Mouse (Mus musculus) heart, postnatal 36 days (tissue): ENCODE results near the gene Acsf3. TPM values are rescaled to one million over a fixed set of nuclear protein-coding genes. Genes with fewer than 3 reads are reported as not detected.
A peak's percentile ranks its signal among the peaks of the same experiment; 100 is the strongest.

Source experiments
- DNase-seq, 2 experiments: peaks; one replicate each; pipeline ENCODE4 v3.0.0; 2021 to 2022
- intact Hi-C: fragments of 180-260 bp; cut with DNase I; formaldehyde crosslinking; loops from one replicate; pipeline ENCODE4 v1.15.1; 2025
- total RNA-seq, 2 experiments: library from RNA; stranded (reverse); gene quantifications; 2 replicates each; pipeline ENCODE4 v1.2.3; 2021

Acsf3 gene
- total RNA-seq, 2 experiments from 2014 or later: 28.3 to 30.6 TPM

GRCm38 (mm10) chr8:122806956-122807538 lies 31.8 kb downstream of the Acsf3 start:
- no peak for DNase-seq
- intact Hi-C loops: no loop called here

DNA sequence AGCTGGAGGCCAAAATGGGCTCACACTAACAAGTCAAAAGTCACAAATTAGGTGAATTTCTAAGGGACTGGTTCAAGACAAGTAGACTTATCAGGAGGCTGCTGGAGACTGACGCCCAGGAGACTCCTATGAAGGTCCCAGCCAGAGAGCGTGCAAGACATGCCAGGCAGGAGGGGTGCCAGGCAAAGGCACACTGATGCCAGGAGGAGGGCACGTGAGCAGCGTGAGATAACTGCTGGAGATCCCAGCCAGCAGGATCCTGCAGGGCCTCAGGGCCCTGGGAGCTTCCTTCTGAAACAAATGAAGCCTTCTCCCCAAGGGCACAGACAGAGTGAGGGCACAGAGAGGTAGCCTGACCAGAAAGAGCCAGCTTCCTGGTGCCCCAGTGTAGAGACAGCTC lies 32.6 kb downstream of the Acsf3 start:
- intact Hi-C loops: no loop called here
- DNase-seq: peak; percentile 43 to 52

GRCm38 (mm10) chr8:122810376-122810775 lies 35.1 kb downstream of the Acsf3 start:
- intact Hi-C loops: no loop called here
- DNase-seq: no peak

GRCm38 (mm10) chr8:122811870-122812494 lies 36.7 kb downstream of the Acsf3 start:
- intact Hi-C loops: no loop called here

GRCm38 (mm10) chr8:122812610-122813250 lies 37.4 kb downstream of the Acsf3 start:
- peak in 1 of 2 experiments; percentile 18 for DNase-seq
- intact Hi-C loops: no loop called here

More at GRCm38 (mm10) chr8:122811870-122812494, 36.7 kb downstream of the Acsf3 start:
- no peak for DNase-seq

GRCm38 (mm10) chr8:122814608-122815007 lies 39.3 kb downstream of the Acsf3 start:
- intact Hi-C loops: no loop called here
- DNase-seq: no peak

- intact Hi-C loops: no loop called here
- no peak for DNase-seq
These were observed 41.7 kb downstream of the Acsf3 start for GRCm38 (mm10) chr8:122816965-122817364.

DNA sequence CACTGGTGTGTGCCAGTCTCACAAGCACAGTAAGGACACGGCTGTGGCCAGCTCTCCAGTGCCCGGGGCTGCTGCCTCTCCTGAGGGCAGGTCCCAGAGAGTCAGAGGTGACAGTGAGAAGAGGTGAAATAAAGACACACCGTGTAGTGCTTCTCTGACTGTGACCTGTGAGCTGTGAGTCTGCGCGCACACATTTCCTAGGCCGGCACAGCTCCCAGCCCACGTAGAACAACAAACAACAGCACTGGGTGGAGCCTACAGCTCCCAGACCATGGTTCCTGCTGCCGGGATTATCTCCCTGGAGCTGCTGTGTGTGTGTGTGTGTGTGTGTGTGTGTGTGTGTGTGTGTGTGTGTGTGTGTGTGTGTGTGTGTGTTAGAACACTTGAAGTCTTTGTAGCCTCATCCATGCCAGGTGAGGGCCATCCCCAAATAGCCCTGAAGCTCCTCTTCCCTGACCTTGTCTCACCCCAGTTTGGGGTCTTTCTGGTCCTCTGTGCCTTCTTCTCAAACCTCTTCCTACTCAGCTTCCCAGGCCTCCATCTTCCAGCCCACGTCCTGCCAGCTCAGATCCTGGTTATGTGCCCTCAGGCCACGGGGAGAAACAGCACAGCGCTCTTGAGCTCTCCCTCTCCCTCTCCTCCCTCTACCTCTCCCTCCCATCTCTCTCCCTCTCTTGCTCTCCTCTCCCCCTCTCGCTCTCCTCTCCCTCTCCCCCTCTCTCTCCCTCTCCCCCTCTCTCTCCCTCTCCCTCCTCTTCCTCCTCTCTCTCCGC lies 42.6 kb downstream of the Acsf3 start:
- no peak for DNase-seq
- intact Hi-C loops: no loop called here

DNA sequence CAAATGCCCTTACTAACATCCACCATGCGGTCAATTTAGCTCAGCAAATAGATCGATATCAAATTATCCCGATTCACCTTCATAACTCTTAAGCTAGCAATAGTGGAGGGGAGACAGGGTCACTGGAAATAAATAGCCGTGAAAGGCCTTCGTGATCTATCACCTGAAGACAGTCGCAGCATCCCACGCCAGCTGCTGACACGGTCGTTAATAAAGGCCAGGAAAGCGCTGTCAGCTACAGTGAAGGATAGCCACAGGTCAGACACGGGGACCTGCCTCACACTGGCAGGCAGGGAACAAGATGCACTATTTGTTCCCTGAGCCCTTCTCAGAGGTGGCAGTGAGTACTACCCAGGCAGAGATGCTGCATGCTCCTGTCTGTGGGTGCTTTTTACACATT lies 44.5 kb downstream of the Acsf3 start:
- DNase-seq: no peak
- intact Hi-C loops: no loop called here

DNA sequence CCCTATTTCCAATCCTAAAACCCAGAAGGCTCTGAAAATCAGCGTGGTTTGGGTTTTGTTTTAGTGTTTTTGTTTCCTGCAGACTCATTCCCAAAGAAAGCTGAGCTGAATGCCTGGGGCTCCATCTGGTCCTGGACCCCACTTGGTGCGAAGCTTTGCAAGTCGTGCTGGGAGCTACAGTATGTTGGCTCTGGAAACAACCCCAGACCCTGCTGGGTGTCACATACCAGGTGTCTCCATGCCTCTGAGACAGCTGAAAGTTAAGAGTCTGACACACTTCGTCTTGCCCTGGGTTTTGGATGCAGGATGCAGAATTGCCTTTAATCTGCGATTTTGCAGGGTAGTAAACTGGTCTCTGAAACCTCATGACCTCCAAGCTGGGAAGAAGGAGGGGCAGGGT lies 49.3 kb downstream of the Acsf3 start:
- no peak for DNase-seq
- intact Hi-C loops: no loop called here

DNA sequence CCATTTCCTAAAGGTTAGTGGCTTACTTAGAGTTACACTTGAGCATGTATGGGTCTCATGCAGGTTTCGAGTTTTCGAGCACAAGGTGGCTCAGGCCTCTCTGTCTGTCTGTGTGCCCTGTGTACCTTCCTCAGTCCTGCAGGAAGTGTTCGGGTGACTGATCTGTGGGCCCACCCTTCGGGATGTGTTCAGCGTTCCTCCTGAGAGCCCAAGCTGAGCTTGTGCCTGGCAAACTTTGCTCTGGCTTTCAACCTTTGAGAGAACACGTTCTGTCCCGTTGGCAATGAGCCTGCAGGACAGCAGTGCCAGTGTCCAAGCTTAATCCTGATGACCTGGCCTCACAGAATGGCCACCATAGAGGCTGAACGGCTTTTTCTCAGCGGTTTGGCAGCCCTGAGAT lies 49.7 kb downstream of the Acsf3 start:
- DNase-seq: no peak
- intact Hi-C loops: no loop called here

DNA sequence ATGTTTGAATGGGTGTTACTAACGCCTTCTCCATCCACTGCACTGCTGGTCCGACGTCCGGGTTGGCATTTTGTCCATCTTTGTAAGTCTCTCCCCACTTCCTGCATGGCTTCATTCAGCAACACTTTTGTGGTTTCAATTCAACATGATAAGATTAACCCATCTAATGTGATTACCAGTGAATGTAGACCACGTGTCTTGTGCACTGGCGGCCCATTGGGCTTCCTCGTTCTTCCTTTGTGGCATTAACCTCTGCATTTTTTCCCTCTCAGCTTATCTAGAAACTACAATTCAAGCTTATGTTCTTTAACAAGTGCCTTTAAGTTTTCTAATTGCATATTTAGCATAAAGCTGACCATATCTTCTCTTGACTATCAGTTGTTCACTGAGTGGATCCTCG lies 50.1 kb downstream of the Acsf3 start:
- no peak for DNase-seq
- intact Hi-C loops: no loop called here

DNA sequence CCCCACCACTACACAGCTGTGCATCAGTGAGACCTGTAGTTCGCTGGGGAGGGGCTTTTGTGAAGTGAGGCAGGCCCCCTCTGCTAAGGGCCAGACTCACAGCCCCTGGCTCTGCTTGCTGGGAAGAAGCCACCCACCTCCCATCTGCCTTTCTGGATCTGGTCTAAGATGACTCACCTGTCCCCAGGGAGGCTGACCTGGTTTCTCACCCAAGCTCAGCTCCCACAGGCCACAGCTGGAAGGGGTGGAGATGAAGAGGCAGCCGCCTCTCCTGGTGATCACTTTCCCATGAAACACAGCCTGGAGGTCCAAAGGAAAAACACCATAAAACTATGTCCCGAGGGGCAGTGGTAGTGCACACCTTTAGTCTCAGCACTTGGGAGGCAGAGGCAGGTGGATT lies 54.1 kb downstream of the Acsf3 start:
- no peak for DNase-seq
- intact Hi-C loops: loop anchor here (2.0 kb wide), 1 partner anchor 55 kb away; the partner anchor contains the start of gene Acsf3

DNA sequence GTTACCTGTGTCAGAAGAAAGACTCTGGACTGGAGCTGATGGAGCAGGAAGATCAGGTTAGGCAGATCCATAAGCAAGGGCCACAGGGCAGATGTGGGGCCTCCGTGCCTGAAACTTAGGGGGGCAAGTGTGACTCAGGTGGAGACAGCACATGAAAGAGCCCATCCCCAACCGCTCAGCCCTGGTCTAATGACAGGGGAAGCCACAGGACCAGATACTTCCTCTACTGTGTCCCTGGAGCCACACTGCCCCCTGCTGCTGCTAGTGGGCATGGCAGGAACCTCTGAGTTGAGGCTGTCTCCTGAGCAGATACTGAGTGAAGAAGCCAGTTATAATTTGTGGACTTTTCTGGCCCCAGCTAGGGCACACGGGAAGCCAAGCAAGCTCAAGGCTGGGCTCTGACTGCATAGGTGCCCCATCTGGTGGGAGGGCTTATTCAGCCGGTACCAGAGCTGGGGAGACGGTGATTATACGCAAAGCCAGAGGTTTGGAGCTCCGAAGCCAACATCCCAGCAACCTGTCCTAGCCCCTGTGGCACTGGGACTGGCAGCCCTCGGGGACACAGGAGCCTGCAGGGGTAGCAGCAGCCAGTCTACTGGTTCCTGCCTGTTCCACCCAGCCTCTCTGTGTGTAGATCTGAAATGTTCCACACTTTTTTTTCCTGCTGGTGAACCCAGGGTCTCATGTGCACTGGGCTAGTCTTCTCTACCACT lies 55.2 kb downstream of the Acsf3 start:
- DNase-seq: peak; percentile 93 to 98
- intact Hi-C loops: loop anchor here (1.0 kb wide), 4 partner anchors 152 to 329 kb away; partner anchors contain the start of gene Piezo1

GRCm38 (mm10) chr8:122834416-122834815 lies 59.1 kb downstream of the Acsf3 start:
- intact Hi-C loops: no loop called here
- no peak for DNase-seq

DNA sequence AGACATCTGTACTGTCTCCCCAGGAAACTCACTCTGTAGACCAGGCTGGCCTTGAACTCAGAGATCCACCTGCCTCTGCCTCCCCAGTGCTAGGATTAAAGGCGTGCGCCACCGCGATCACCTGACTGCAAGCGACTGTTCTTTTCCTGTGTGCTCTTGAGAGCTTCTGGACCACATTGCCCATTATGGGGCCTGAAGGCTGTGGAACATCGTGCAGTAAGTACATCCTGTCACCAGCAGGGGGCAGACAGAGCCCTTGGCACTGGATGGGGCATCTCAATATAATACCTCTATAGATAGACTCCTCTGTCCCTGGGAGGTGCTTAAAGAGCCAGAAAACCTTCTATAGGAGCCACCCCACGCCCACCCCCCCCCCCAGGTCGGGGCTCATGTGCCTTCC lies 59.7 kb downstream of the Acsf3 start:
- peak; percentile 65 to 75 for DNase-seq
- intact Hi-C loops: loop anchor here (5.0 kb wide), 3 partner anchors 232 to 367 kb away; no protein-coding TSS in a partner anchor

- DNase-seq: no peak
- intact Hi-C loops: loop anchor here (5.0 kb wide), 3 partner anchors 231 to 366 kb away; no protein-coding TSS in a partner anchor
These were observed 60.9 kb downstream of the Acsf3 start for GRCm38 (mm10) chr8:122836199-122836598.

DNA sequence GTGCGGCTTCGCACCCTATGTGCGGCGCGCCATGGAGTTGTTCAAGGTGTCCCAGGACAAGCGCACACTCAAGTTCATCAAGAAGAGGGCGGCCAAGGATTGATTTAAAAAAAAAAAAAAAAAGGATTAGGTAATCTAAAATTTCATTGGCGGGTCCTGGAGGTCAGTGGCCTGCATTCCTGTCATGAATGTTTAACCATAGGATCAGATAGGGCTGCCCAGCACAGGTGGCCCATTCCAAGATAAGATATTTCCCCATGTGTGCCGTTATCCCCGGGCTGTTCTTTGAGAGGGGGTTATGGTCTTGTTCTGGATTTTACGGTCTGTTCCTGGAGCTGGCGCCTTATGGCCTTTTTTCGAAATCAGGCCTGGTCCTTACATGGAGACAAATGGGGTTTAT lies 61.4 kb downstream of the Acsf3 start:
- intact Hi-C loops: loop anchor here (5.0 kb wide), 3 partner anchors 231 to 366 kb away; no protein-coding TSS in a partner anchor
- no peak for DNase-seq

- no peak for DNase-seq
- intact Hi-C loops: no loop called here
These were observed 68.9 kb downstream of the Acsf3 start for GRCm38 (mm10) chr8:122844161-122844560.

DNA sequence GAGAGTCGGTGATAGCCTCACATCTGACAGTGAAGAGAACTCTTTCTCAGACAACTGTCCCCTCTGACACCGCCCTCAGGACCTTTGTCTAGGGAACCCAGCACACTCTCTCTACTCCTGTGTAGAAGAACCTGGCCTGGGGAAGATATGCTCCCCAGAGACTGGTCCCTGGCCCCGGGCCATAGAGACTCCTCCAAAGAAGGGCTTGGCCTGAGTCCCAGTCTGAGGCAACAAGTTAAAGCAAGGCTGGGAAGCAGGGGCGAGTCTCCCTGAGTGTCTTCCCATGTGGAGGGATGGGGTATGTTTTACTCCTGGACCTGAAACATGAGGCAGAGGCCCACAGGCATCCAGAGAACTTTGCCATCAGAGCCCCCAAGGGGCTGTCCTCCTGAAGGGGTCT lies 70.4 kb downstream of the Acsf3 start:
- intact Hi-C loops: no loop called here
- DNase-seq: peak in 1 of 2 experiments; percentile 16
